Mouse (Mus musculus) urinary bladder, postnatal 36 days (tissue): ENCODE measurements around the gene Wnt10b.
"Not testable (repeated sequence)": the region's sequence is repeated elsewhere in the genome, so short reads cannot be mapped to it uniquely, and the experiment has no call there.

ENCODE experiments used
- DNase-seq, 2 experiments: peaks; one replicate each; pipeline ENCODE4 v3.0.0; 2022; ENCODE audit warnings: low spot score in 2 of 2, mixed read lengths in 1 of 2

The Wnt10b gene

DNA sequence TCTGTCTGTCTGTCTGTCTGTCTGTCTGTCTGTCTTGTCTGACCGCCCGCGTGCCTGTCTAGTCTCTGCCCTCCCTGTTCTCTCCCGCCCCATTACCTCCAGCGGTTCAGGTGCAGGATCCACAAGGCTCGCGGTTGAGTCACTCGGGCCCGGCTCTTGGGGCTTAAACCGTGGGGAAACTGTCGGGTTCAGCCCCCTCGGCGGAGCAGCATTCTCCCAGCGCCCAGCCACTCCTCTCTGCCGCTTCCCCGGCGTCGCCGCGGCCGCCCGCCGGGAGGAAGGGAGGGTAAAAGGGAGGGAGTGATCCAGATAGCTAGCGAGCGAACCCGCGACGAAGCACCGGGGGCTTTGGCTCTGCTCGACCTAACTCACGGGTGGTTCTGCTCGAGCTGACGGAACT lies at the start of gene Wnt10b:
TSS of gene Wnt10b (minus strand) at position 389 of the 400 bp plus-strand sequence.
- no peak for DNase-seq

DNA sequence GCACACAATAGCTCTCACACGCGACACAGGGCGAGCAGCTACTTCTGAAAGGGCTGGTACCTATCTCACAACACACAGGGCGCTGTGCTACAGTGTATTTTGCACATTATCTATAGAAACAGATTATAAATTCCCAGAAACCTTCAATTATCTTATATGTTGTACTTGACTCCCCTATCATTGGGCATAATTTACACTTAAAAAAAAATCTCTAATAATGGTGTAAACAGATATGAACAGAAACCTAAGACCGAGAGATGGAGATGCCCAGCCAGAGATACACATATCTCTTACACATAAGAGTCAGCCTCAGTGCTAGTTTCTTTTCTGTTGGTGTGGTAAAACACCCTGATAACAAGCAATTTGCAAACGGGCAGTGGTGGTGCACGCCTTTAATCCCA lies 49.7 kb upstream of the Wnt10b start:
- DNase-seq, result no peak

DNA sequence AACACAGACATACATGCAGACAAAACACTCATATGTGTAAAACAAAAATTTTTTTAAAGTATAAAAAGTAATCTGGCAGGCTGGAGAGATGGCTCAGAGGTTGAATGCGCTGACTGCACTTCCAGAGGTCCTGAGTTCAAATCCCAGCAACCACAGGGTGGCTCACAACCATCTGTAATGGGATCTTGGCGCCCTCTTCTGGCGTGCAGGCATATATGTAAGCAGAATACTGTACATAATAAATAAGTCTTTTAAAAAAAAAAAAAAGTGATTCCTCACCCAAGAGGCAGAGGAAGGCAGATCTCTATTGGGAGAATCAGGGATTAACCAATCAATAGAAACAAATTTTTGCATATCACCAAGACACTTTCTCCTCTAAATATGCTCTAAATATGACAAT lies 45.5 kb upstream of the Wnt10b start:
- no peak for DNase-seq

DNA sequence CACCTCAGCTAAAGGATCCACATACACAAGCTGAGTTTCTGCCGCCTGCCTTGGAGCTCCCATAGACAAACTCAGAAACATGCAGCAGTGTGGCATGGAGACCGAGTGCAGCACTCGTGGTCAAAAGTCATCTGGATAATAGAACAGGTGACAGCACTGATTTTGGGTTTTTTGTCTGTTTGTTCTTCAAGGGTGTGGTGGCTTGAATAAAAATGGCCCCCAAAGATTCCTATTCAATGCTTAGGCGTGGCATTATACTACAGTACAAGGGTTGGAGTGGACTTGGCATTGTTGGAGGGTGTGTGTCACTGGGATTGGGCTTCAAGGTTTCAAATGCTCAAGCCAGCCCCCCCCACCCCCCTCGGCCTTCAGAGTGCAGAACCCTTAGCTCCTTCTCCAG lies 44.2 kb upstream of the Wnt10b start:
- DNase-seq, result no peak

DNA sequence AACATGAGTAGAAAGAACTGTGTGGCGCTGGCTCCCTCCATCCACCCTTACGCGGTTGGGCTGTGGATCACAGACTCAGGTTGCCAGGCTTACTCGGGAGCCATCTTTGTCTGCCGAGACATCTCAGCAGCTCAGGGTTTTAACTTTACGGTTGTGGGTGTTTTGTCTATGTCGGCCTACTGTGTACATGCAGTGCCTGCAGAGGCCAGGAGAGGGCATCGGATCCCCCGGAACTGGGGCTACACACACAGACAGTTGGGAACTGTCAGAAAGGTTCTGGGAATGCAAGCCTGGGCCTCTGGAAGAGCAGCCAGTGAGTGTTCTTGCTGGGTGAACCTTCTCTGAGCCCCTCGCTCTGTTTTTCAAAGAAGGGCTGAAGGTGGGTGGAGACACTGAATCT lies 43.5 kb upstream of the Wnt10b start:
- no peak for DNase-seq

DNA sequence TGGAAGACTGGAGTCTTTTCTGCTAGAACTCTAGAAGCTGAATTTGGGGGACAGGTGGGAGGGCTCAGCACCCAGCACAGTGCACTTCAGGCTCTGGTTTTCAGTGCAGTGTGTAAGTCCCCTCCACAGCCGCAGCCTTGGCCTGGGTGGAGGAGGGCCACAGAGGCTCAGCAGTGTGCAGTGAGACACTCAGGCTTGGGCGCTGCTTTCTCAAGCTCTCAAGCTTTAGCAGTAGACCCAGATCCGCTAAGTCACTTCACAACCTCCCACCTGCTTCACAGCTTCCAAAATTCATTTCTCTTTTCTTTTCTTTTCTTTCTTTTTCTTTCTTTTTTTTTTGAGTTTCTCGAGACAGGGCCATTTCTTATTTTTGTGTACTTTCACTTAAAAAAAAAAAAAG lies 43.0 kb upstream of the Wnt10b start:
- DNase-seq, result no peak

DNA sequence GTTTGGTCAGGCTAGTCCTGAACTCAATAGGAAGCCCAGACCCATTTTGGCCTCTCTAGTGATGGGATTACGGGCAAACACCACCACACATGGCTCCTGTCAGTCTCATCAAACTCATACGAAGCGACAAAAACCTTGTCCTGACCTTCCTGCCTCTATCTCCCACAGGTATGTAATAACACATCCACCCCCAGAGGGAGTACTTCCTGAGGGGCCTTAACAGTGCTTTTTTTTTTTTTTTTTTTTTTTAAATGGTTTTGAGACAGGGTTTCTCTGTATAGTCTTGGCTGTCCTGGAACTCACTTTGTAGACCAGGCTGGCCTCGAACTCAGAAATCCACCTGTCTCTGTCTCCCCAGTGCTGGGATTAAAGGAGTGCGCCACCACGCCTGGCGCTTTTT lies 40.2 kb upstream of the Wnt10b start:
- no peak for DNase-seq

DNA sequence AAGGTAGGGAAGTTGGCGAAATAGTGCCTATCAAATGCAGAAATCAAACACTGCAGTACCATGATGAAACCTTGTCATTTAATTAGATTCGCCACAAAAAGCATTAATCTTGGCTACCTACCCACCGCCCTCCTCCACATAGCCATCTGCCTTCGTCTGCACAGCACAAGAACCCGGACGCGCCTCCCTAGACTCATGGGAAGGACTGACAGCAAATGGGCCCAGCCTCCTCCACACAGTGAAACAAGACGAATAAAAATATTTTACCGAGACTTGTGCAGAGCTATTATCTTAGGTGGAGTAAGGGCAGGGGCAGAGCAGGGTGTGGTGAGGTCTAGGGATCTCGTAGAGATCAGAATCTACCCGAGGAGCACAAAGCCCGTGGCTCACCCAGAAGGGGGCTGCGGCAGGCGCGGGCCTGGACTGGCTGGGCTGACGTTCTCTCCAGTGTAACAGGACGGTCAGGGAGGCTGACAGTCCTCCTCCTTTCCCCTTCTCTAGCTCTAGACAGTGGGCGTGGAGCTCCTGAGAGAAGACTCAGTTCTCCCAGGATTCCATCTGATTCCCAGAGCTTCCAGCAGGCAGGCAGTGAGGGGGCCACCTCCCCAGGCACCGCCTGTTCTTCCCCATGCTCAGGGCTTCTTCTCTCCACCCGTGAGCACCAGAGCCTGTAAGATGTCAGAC lies 34.9 kb upstream of the Wnt10b start:
- DNase-seq, result no peak

DNA sequence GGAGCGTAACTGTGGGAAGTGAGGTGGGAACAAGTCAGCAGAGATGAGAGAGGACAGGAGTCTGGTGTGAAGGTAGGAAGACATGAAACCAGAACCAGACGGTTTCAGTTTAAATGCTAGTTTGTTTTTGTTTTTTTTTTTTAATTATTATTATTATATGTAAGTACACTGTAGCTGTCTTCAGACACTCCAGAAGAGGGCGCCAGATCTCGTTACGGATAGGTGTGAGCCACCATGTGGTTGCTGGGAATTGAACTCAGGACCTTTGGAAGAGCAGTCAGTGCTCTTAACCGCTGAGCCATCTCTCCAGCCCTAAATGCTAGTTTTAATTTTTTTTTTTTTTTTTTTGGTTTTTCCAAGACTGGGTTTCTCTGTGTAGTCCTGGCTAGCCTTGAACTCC lies 32.3 kb upstream of the Wnt10b start:
- not testable (repeated sequence) for DNase-seq

DNA sequence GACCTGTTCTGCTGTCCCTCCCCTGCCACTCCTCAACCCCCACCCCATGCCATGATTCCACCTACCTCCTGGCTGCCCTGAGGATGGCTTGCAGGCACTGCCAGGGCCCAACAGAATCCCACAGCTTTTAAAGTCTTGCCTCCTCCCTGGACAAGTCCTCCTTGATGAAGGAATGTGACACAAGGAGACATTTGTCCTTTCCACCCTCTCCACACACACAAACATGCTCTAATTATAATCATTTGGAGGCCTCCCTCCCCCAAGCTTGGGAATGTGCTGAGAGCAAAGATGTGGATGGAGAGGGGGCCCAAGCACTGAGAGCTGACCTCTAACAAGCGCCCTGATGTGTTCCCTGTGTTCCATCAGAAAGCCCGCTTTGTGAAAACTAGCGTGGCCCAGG lies 31.4 kb upstream of the Wnt10b start, which contains the start of gene Ddn:
TSS of gene Ddn (minus strand) at position 101 of the 400 bp plus-strand sequence.
- no peak for DNase-seq

DNA sequence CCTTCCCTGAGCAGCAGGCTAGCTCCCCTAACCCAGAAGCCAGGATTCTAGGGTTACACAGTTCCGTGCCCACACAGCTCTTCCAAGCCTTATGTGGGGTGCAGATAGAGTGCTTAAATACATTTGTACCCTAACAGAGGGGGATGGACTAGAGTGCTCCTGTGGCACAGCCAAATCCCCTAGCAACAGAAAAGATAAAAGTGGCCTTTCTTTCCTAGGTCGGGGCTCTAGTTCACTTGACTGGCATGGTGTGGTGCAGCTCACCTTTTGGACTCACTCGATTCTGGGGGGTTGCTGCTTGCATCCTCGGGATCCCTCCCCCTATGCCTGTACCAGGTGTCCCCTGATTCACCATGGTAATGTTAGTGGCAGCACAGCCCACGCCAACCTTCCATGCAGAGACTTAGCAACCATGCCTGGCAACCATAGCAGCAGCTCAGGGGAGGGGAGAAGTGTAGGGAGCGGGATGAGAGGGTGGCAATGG lies 30.7 kb upstream of the Wnt10b start:
- no peak for DNase-seq

DNA sequence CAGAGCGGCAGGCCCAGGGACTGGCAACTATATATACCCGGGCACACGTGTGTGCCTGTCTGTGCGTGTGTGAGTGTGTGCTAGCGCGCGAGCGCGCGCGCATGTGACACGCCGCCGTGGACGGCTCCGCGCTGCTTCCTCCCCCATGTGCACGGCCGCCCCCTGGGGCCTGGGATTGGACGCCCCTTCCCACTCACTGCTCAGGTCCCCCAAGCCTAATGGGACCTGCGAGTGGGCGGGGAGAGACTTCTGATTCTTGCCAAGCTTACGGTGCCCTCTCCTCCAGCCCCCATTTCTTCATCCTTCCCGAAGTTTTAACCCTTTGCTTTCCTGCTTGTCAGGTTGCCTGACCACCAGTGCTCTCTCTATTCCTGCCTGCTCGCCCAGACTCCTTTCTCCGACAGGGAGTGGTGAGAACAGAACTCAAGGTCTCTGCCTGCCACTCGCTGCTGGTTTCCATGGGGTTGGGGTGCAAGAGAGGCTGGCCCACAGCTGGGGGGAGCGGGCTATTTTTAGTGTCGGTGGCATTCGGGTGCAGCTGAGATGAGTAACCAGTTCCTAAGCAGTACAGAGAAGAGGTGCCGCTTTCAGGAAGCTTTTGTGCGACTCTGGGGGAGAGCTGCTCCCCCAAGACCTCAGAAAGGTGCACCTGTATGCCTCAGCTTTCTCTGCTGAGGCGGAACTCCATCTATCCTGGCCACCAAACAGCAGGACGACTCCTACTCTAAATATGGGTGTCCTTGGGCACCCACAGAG lies 30.1 kb upstream of the Wnt10b start:
- DNase-seq, result no peak

DNA sequence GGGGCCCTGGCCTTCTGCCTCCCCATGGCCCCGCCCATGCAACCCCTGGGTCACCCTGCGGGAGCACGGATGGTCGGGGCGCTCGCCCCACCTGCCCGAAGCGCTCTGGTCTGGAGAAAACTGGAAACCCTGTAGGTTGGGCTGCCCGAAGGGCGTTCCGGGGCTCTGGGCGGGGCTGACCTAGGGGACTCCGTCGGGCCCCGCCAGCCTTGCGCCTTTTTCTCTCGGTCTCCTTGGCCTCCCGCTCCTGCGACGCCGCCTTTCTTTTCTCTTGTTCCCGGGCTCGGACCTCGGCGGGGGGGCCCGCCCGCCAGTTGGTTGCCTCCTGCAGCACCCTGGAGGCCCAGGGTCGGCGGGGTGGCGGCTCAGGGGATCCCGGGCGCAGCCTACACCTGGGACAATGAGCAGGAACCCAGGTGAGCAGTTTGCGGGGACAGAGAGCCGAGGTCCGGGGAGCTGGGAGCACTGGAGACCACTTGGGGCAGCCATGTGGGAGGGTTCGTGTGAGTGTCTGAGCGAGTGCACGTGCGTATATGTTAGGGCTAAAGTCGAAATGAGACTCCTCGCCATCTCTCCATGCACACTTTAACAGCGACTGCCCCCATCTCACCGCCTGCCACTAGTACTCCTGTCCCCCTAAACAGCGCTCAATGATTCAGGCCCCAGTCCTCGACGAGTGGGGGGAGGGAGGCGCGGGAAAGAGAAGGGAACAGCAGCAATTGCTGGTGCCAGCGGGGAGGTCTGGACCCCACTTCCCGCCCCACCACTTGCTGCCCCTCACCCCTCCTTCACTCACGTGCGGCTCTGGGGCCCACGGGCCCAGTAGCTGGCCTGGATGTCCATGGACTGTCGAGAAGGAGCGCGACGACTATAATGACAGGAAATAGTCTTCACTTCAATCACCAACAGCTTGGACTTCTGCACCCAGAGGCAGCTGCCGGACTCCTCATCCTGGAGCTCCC lies 29.1 kb upstream of the Wnt10b start:
- DNase-seq, result no peak

DNA sequence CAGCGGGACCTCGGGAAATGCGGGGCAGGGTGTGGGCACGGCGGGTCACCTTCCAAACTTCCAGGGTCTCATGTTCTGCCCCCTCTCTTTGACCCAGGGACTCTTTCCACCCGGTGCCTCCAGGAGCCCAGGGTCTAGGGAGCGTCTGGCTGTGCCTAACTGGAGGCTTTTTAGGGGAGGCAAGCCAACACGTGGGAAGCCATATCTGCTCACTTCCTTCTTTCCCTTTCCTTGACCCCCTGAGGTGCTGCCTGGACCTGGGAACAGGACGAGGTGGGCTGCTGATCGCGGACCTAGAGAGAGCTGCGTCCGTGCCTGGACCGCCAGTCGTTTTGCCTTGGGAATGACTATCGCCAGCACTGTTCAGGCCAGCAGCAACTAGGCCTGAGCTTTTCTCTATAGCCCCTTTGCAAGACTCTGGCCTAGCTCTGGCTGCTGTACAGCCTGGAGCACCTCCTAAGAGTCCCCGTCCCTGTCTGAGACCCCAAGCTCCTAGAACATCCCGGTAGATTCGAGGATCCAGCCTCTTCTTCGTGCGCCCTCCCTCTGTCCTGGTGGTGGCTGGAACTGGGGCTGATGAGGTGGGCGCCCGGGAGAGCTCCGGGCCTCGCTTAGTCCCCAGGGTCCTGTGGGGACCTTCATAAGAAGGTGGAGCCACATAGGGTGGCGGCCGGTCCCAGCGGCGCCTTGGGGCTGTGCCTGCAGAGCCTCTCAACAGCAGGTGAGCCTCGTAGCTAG lies 28.3 kb upstream of the Wnt10b start:
- DNase-seq, result no peak

DNA sequence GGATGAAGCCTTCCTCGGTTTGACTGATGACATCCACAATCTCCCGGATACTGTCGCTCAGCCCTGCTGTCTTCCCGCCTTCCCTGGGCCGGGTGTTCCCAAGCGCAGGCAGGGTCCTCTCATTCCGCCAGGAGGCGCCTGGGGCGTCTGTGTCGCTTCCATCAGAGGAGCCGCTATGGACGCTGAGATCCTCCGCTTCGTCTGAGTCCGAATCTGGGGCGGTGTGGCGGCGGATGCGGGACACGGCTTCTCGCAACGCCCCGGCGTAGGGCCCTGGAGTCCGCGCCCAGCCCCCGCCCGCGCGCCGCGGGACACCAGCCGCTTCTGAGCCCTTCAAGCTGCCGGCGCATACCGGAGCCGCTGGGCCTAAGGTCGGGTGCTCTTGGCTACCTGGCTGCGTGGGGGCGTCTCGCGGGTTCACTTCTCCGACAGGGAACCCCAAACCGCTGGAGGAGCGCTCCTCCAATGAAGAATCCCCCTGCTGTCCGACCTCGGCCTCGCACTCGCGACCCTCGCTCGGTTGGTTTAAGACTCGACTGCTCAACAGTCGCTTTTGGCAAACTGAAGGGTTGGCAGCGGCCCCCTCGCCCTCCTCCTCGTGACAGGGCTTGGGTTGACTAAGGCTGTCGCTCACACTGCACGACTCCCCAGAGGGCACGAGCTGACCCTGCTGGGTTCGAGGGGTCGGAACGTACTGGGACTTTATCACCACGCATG lies 27.5 kb upstream of the Wnt10b start:
- peak; percentile 46 to 69 for DNase-seq

DNA sequence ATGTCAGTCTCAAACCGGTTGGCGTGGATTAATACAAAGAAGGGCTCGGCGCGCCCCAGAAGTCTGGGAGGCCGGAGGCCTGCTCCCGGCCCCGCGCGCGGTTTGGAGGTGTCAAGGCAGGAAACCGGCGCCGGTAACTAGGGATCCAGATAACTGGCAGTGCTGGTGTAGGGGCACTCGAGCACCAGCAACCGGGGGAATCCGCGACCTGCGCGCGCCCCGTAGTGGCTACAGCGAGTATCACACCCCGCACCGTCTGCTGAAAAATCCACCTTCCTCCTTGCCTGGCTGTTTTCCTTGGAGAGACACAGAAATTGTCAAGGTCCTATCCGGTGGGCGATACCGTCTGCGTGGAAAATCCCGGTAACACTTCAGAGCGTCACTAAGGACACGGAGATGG lies 26.1 kb upstream of the Wnt10b start:
- DNase-seq, result peak; percentile 74 to 80

DNA sequence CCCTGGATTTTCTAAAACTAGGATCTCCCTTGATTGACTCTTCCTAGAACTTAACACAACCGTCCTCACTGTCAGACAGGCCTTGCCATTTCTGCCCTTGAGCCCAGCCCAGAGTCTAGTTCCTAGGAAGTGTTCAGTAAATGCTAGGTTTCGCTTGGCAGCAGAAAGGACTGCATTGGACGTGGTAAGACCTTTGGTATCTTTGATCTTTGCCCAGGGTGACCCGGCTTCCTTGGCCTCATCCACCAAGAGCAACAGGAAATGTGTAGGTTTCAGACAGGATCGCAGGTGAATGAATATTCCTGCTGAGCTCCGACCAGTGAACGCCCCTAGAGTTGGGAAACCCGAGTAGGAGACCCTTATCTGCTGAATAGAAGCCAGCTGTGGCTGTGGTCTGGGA lies 25.0 kb upstream of the Wnt10b start:
- no peak for DNase-seq

DNA sequence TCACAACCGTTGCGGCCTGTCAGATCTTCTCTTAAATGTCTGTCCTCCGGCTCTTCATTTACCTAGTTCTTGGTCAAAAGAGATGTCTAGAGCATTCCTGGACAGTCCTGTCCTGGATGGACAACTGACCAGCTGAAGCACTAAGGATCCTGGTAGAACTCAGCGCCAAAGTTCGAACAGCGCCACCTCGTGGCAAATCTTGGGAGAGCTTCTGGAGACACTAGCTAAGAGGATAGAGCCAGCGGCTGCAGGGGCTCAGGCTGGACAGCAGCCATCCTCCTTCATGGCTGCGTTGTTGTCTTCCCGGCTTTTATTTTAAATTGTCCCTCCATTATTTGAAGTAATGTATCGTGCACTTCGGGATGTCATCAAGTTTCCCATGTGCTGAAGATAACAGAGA lies 21.4 kb upstream of the Wnt10b start:
- peak; percentile 65 to 77 for DNase-seq

DNA sequence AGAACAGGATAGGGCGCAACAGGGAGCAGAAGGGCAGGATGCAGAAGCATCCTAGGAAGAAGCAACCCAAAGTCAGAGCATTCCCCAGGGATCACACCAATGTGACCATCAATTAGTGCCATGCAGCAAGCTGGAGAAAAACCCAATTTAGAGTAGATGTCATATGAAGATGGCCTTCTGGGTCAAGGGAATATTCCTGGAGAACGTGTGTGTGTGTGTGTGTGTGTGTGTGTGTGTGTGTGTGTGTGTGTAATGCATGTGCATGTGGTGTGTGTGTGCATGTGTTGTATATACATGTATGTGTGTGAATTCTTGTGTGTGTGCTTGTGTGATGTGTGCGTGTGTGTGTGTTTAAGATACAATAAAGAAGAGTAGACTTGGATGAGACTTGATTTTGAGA lies 21.0 kb upstream of the Wnt10b start:
- no peak for DNase-seq

DNA sequence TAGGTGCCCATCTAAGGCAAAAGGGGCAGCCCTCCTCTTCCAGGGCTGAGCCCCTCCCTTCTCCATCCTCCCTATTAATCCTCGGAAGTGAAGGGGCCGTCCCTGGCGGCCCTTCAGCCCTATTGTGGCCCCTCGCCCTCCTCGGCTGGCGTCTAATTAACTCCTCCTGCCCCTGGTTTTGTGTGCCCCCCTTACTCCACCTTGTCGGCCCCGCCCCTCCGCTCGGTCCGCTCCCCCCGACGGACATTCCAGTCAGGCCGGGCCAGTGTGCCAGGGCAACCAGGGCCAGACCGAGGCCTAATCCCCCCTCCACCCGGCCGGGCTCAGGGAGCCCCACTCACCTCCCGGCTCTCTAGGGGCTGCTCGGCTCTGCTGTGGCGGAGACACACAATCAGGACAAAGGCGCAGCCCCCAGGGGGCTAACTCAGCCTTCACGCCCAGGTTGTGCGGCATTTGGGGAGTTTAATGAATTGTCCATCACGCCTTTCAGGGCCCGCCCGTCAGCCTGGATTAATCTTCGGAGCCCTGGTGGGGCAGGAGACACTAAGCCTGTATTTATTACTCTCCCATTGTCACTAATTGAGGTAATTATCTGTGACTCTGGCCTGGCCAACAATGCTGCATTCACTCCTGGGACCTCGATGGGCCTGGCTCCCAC lies 20.0 kb upstream of the Wnt10b start:
- no peak for DNase-seq
